14 mouse cellular contexts compared by ENCODE assay signal in genomic region chr5:130180362-130180761, GRCm38 (mm10). TPM values are rescaled to one million over a fixed set of nuclear protein-coding genes. Genes with fewer than 3 reads are reported as not detected.
DNase-seq lines count a peak whose midpoint lies in the region; ATAC-seq and TF ChIP-seq lines count a peak whose summit lies in the region.
"Had no signal": no experiment of that assay in that cellular context is flagged by ENCODE, and none has a peak within 500 bp of the region (broad histone marks: within the 10 kb centered on the region; RNA-seq: fewer than 3 reads in every experiment).

No protein-coding gene starts in this region.

- peaks cover 3% of the 10 kb centered on the region; the same call in 1 of the 2 replicates for H3K4me1 ChIP-seq in hindbrain, embryonic 15.5 days (replicated peaks)
- no peaks in the 10 kb centered on the region for H3K4me1 ChIP-seq in hindbrain, embryonic 10.5 days (replicated peaks)
- peaks cover 31% of the 10 kb centered on the region for H3K4me1 ChIP-seq in lung, adult 2 months (ENCODE audit: control insufficient read depth, insufficient read depth, low read length)
- H3K4me1 ChIP-seq in ES-E14 (ENCODE audit: control insufficient read depth in 2 of 2, insufficient read depth in 2 of 2, low read length in 2 of 2, poor library complexity in 1 of 2) = peaks cover 4 to 7% of the 10 kb centered on the region in 2 experiments; a peak in 3 of 4 replicates

- no peak overlapping the region for H3K4me3 ChIP-seq in hindbrain, embryonic 15.5 days
- H3K4me3 ChIP-seq in hindbrain, embryonic 10.5 days = no peak overlapping the region
- no peak overlapping the region for H3K4me3 ChIP-seq in lung, adult 2 months (replicated peaks; ENCODE audit: extremely low read depth, low read depth, low read length)
- no peak overlapping the region for H3K4me3 ChIP-seq in ES-E14 (ENCODE audit: insufficient read depth in 1 of 2, low read depth in 1 of 2, low read length in 2 of 2, poor library complexity in 1 of 2, severe bottlenecking in 1 of 2)
- H3K4me3 ChIP-seq: intestine, embryonic 15.5 days had no signal

- no peak for DNase-seq in hindbrain, embryonic 10.5 days (ENCODE audit: low spot score)
- no peak for DNase-seq in lung, adult 2 months
- no peak for DNase-seq in lung, postnatal 4 days
- DNase-seq in ES-E14 (ENCODE audit: low read depth, low spot score) = no peak
- peak; percentile 35 for DNase-seq in retina, embryonic 14.5 days (ENCODE audit: low spot score)
- no peak for DNase-seq in urinary bladder, postnatal 14 days (ENCODE audit: low spot score)
- no peak for DNase-seq in right cerebral cortex, postnatal 10 days (ENCODE audit: low spot score in 2 of 2)
- DNase-seq: cerebellum, adult 11 months; lung, adult 18-20 months; right cerebral cortex, postnatal 25 days; thymus, postnatal 25 days had no signal

- 57% methylated on average over 7 of the region's 7 CpGs for WGBS in hindbrain, embryonic 15.5 days
- WGBS in hindbrain, embryonic 10.5 days = 71% methylated on average over 7 of the region's 7 CpGs
- 63% methylated on average over 7 of the region's 7 CpGs for WGBS in lung, adult 2 months

- H3K9me3 ChIP-seq in hindbrain, embryonic 15.5 days = no peaks in the 10 kb centered on the region
- no peaks in the 10 kb centered on the region for H3K9me3 ChIP-seq in hindbrain, embryonic 10.5 days
- no peaks in the 10 kb centered on the region for H3K9me3 ChIP-seq in ES-E14 (ENCODE audit: control insufficient read depth, insufficient read depth, low read depth, low read length)
- H3K9me3 ChIP-seq: intestine, embryonic 15.5 days had no signal

- no peaks in the 10 kb centered on the region for H3K36me3 ChIP-seq in hindbrain, embryonic 15.5 days
- no peaks in the 10 kb centered on the region for H3K36me3 ChIP-seq in hindbrain, embryonic 10.5 days
- no peaks in the 10 kb centered on the region for H3K36me3 ChIP-seq in ES-E14 (ENCODE audit: control insufficient read depth, insufficient read depth, low read length, poor library complexity, severe bottlenecking)
- H3K36me3 ChIP-seq: intestine, embryonic 15.5 days had no signal

- peak; percentile 19; the same call in 1 of the 2 replicates for ATAC-seq in hindbrain, embryonic 15.5 days (ENCODE audit: low FRiP score, low read depth)
- ATAC-seq: intestine, embryonic 15.5 days had no signal

- 0 out of 2 replicates have a peak overlapping the region, but pooled peaks have one; percentile 42 for H3K27ac ChIP-seq in hindbrain, embryonic 15.5 days (replicated peaks)
- H3K27ac ChIP-seq in hindbrain, embryonic 10.5 days = no peak overlapping the region
- H3K27ac ChIP-seq in ES-E14 (ENCODE audit: insufficient read depth, low read depth, low read length, poor library complexity, severe bottlenecking) = peak overlapping the region; percentile 37; the same call in 1 of the 2 replicates
- H3K27ac ChIP-seq: intestine, embryonic 15.5 days had no signal

- H3K27me3 ChIP-seq in hindbrain, embryonic 15.5 days = no peaks in the 10 kb centered on the region
- H3K27me3 ChIP-seq in hindbrain, embryonic 10.5 days (ENCODE audit: insufficient read depth, poor library complexity, severe bottlenecking) = no peaks in the 10 kb centered on the region
- H3K27me3 ChIP-seq: intestine, embryonic 15.5 days had no signal

- H3K4me2 ChIP-seq in hindbrain, embryonic 15.5 days = no peak overlapping the region
- H3K4me2 ChIP-seq: intestine, embryonic 15.5 days; midbrain, embryonic 11.5 days had no signal

- TF ChIP-seq CTCF in lung, adult 2 months (IDR thresholded peaks at IDR 0.05; ENCODE audit: insufficient read depth, low read length) = 0 out of 2 replicates have a peak, but pooled peaks have one; percentile 0

- TF ChIP-seq POLR2A in lung, adult 2 months (IDR thresholded peaks at IDR 0.05; ENCODE audit: borderline replicate concordance, extremely low read depth, low read depth, low read length) = no peak

- H3K9ac ChIP-seq in hindbrain, embryonic 15.5 days = no peak overlapping the region
- no peak overlapping the region for H3K9ac ChIP-seq in ES-E14 (ENCODE audit: insufficient read depth, low read depth, low read length, poor library complexity, severe bottlenecking)
- H3K9ac ChIP-seq: intestine, embryonic 15.5 days had no signal

- in situ Hi-C loops in ES-E14 (cut with MboI; ENCODE audit: low sequenced_read_pairs in 2 of 2, unreplicated experiment in 2 of 2) = no loop called here

TF ChIP-seq in ES-E14, 5 proteins besides CTCF, POLR2A, EP300 and RAD21:
- no peak for TF ChIP-seq CHD2 (IDR thresholded peaks at IDR 0.05; ENCODE audit: low read depth, low read length)
- TF ChIP-seq HCFC1 (IDR thresholded peaks at IDR 0.05; ENCODE audit: borderline replicate concordance, insufficient read depth, low read length) = no peak
- TF ChIP-seq ZC3H11A (IDR thresholded peaks at IDR 0.05; ENCODE audit: borderline replicate concordance, low read depth, low read length) = no peak
- TF ChIP-seq ZNF384 (IDR thresholded peaks at IDR 0.05; ENCODE audit: low read depth, low read length) = no peak
- TF ChIP-seq MAFK (IDR thresholded peaks at IDR 0.05; ENCODE audit: insufficient read depth, low read depth, low read length) = no peak

RNA-seq across cellular contexts. Expression of gene Rabgef1, which starts 8.8 kb away (rescaled TPM):
- 39.8 and 40.6 TPM in 2 replicates for polyA plus RNA-seq in hindbrain, embryonic 15.5 days (2015; fragmentation: Nextera tagmentation; extraction: Ambion mirVana)
- polyA plus RNA-seq in hindbrain, embryonic 10.5 days (2016; fragmentation: Nextera tagmentation; extraction: Ambion mirVana) = 23.5 and 27.3 TPM in 2 replicates
- 24.3 and 32.2 TPM in 2 replicates for polyA plus RNA-seq in lung, adult 2 months (2012; rRNA removed)
- total RNA-seq in ES-E14 (2012; rRNA removed) = 17.0 and 18.2 TPM in 2 replicates

RNA-seq across cellular contexts. Expression of gene Kctd7, which starts 35.7 kb away (rescaled TPM):
- 17.7 and 18.1 TPM in 2 replicates for polyA plus RNA-seq in hindbrain, embryonic 15.5 days (2015; fragmentation: Nextera tagmentation; extraction: Ambion mirVana)
- 5.0 and 6.6 TPM in 2 replicates for polyA plus RNA-seq in hindbrain, embryonic 10.5 days (2016; fragmentation: Nextera tagmentation; extraction: Ambion mirVana)
- 11.2 and 12.0 TPM in 2 replicates for polyA plus RNA-seq in lung, adult 2 months (2012; rRNA removed)
- total RNA-seq in ES-E14 (2012; rRNA removed) = 1.0 and 1.2 TPM in 2 replicates

RNA-seq across cellular contexts. Expression of gene Tmem248, which starts 36.5 kb away (rescaled TPM):
- polyA plus RNA-seq in hindbrain, embryonic 15.5 days (2015; fragmentation: Nextera tagmentation; extraction: Ambion mirVana) = 23.6 and 26.2 TPM in 2 replicates
- 33.6 and 38.0 TPM in 2 replicates for polyA plus RNA-seq in hindbrain, embryonic 10.5 days (2016; fragmentation: Nextera tagmentation; extraction: Ambion mirVana)
- 44.9 and 46.4 TPM in 2 replicates for polyA plus RNA-seq in lung, adult 2 months (2012; rRNA removed)
- total RNA-seq in ES-E14 (2012; rRNA removed) = 83.1 and 92.9 TPM in 2 replicates
